Mouse (Mus musculus): ENCODE data around the gene Myl7. TPM values are rescaled to one million over a fixed set of nuclear protein-coding genes. Genes with fewer than 3 reads are reported as not detected.
"Not testable (repeated sequence)": the region's sequence is repeated elsewhere in the genome, so short reads cannot be mapped to it uniquely, and the experiment has no call there.

Gene Myl7
- polyA plus RNA-seq, 1 experiment from 2014 or later = 4,508 TPM

DNA sequence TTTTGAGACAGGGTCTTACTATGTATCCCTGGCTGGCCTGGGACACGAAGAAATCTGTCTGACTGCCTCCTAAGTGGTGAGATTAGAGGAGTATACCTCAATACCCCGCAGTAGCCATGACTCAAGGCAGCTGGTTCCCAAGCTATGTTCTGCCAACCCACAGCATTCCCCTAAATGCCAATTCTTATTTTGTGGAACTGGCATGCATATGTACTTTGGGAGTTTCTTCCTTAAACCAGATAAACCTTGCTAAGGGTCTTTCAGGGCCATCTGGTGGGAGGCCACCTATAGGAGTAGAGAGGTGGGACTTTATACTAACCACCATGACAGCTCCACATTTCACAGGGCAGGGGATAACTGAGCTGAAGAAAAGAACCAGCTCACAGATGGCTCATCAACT, 5.3 kb upstream of the Myl7 start:
- H3K4me3 ChIP-seq = no peak overlapping the region
- H3K9me3 ChIP-seq = no peaks in the 10 kb centered on the region
- ATAC-seq (ENCODE audit: extremely low read depth, insufficient number of reproducible peaks, low FRiP score, low TSS enrichment) = no peak
- H3K36me3 ChIP-seq = no peaks in the 10 kb centered on the region
- peaks cover 24% of the 10 kb centered on the region for H3K27me3 ChIP-seq (replicated peaks)
- H3K4me1 ChIP-seq = peaks cover 31% of the 10 kb centered on the region
- WGBS = 71% methylated on average over 2 of the region's 2 CpGs
- no peak overlapping the region for H3K4me2 ChIP-seq
- no peak overlapping the region for H3K27ac ChIP-seq (replicated peaks)
- H3K9ac ChIP-seq = no peak overlapping the region

DNA sequence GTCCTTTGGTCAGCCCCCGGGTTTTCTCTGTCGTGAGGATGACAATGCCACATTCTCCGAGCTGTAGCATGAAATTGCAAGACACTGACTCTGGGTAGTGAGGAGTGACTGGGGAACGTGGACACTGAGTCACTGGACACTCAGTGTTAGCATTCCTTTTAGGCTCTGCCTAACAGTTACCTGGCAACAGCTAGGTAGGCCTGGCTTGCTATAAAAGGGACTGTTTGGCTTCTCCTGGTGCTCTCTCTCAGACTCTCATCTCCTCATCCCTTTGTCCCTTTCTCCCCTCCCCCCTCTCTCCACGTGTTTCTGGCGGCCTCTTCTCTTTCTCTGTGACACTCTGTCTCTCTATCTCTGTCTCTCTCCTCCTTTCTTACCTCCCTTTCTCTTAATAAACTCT, 3.8 kb upstream of the Myl7 start:
- Histone ChIP-seq H3K4me3 (peak overlapping the region; percentile 51), H3K4me1 (peaks cover 46% of the 10 kb centered on the region), H3K4me2 (peak overlapping the region; percentile 73), H3K27me3 (replicated peaks) (peaks cover 24% of the 10 kb centered on the region), H3K36me3 (no peaks in the 10 kb centered on the region), H3K27ac (replicated peaks) (peak overlapping the region; percentile 65), H3K9ac (peak overlapping the region; percentile 76), H3K9me3 (no peaks in the 10 kb centered on the region)
- ATAC-seq (ENCODE audit: extremely low read depth, insufficient number of reproducible peaks, low FRiP score, low TSS enrichment) = no peak
- 26% methylated on average over 6 of the region's 6 CpGs for WGBS

DNA sequence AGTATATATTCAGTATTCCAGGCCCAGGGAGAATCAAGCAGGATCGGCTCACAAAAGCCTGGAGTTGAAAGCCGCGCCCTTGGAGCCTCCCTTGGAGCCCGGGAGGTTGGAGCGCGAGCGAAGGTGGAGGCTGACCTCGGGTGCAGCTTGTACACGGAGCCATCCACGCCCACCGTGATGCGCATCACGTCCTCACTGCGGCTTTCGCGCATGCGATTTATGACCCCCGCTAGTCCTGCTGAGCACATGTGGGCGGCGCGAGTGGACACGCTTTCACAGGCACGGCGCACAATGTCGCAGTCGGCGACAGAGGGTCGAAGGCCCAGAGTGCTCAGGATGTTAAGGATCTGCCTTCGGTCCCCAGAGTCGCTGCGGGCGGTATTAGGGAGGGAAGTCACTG, 3.4 kb upstream of the Myl7 start:
- 2% methylated on average over 32 of the region's 32 CpGs for WGBS
- no peak for ATAC-seq (ENCODE audit: extremely low read depth, insufficient number of reproducible peaks, low FRiP score, low TSS enrichment)

DNA sequence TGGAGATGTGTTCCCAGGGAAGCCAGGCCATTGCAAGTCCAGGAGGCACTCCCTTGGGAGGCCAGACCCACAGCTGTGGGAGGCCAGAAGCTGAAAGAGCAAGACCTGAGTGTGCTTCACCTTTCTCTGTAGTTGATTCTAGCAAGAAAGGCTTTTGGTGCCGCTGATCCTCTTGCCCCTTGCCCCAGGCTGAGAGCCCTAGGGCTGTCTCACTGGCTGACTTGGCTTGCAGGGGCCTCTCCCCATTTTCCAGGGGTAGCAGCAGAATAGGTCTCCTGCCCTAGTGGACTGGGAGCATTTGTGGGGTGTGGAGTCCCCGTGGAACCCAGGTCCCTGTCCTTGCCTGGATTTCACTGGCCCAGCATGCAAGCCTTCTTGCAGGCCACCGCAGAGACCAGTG, 2.7 kb upstream of the Myl7 start:
- H3K4me3 ChIP-seq = peak overlapping the region; percentile 51
- no peaks in the 10 kb centered on the region for H3K9me3 ChIP-seq
- H3K27me3 ChIP-seq (replicated peaks) = peaks cover 24% of the 10 kb centered on the region
- no peak for ATAC-seq (ENCODE audit: extremely low read depth, insufficient number of reproducible peaks, low FRiP score, low TSS enrichment)
- peak overlapping the region; percentile 76 for H3K9ac ChIP-seq
- H3K4me1 ChIP-seq = peaks cover 57% of the 10 kb centered on the region
- H3K4me2 ChIP-seq = peak overlapping the region; percentile 73
- WGBS = 18% methylated on average over 3 of the region's 3 CpGs
- peaks cover 3% of the 10 kb centered on the region; the same call in 1 of the 2 replicates for H3K36me3 ChIP-seq
- peak overlapping the region; percentile 65 for H3K27ac ChIP-seq (replicated peaks)

More for the DNA sequence above, 3.4 kb upstream of the Myl7 start:
- Histone ChIP-seq H3K4me3 (peak overlapping the region; percentile 51), H3K27ac (replicated peaks) (peak overlapping the region; percentile 65), H3K9ac (peak overlapping the region; percentile 76), H3K4me1 (peaks cover 50% of the 10 kb centered on the region), H3K27me3 (replicated peaks) (peaks cover 24% of the 10 kb centered on the region), H3K36me3 (no peaks in the 10 kb centered on the region), H3K4me2 (peak overlapping the region; percentile 73), H3K9me3 (no peaks in the 10 kb centered on the region)

DNA sequence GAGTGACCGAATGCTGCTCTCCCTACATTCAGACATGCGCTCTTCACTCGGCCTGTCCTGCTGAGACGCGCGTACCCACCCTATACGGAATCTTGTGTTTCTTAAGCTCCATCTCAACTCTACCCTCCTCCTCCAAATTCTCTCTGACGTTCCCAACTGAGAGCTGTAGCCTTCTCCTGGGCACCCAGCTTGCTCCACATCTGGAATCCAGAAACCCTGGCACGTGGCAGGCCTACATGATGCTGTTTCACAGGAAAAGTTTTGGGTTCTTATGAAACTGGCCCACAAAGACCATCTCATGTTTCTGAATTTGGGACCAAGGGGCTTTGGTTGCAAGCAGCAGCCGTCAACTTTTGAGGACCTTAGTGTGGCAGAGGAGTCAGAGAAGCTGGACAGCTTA, 704 bp upstream of the Myl7 start:
- H3K9ac ChIP-seq = 0 out of 2 replicates have a peak overlapping the region, but pooled peaks have one; percentile 90
- no peaks in the 10 kb centered on the region for H3K9me3 ChIP-seq
- peaks cover 76% of the 10 kb centered on the region for H3K4me1 ChIP-seq
- H3K4me2 ChIP-seq = no peak overlapping the region
- H3K27ac ChIP-seq (replicated peaks) = peak overlapping the region; percentile 97
- H3K36me3 ChIP-seq = peaks cover 6% of the 10 kb centered on the region; the same call in 1 of the 2 replicates
- 90% methylated on average over 10 of the region's 10 CpGs for WGBS
- ATAC-seq (ENCODE audit: extremely low read depth, insufficient number of reproducible peaks, low FRiP score, low TSS enrichment) = no peak
- no peak overlapping the region for H3K4me3 ChIP-seq
- H3K27me3 ChIP-seq (replicated peaks) = peaks cover 27% of the 10 kb centered on the region

DNA sequence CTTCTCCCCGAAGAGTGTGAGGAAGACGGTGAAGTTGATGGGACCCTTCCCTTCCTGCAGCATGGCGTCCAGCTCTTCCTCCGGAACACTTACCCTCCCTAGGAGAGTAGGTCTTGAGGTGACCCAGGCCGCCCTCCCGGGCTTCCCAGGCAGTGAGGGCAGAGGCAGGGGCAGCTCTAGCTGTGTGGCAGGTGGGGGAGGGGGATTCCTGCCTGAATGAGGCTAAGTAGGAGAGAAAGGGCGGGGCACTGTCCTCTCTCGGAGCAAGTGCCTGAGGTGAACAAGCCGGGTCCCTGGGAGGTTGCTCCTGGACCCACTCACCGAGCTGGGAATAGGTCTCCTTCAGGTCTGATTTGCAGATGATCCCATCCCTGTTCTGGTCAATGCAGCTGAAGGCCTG, 743 bp downstream of the Myl7 start:
- no peak for ATAC-seq (ENCODE audit: extremely low read depth, insufficient number of reproducible peaks, low FRiP score, low TSS enrichment)
- peak overlapping the region; percentile 90 for H3K9ac ChIP-seq
- peaks cover 91% of the 10 kb centered on the region for H3K4me1 ChIP-seq
- peaks cover 25% of the 10 kb centered on the region for H3K27me3 ChIP-seq (replicated peaks)
- peak overlapping the region; percentile 97 for H3K27ac ChIP-seq (replicated peaks)
- peak overlapping the region; percentile 71 for H3K4me2 ChIP-seq
- peaks cover 6% of the 10 kb centered on the region; the same call in 1 of the 2 replicates for H3K36me3 ChIP-seq
- H3K9me3 ChIP-seq = no peaks in the 10 kb centered on the region
- peak overlapping the region; percentile 57 for H3K4me3 ChIP-seq
- WGBS = 9% methylated on average over 10 of the region's 10 CpGs

DNA sequence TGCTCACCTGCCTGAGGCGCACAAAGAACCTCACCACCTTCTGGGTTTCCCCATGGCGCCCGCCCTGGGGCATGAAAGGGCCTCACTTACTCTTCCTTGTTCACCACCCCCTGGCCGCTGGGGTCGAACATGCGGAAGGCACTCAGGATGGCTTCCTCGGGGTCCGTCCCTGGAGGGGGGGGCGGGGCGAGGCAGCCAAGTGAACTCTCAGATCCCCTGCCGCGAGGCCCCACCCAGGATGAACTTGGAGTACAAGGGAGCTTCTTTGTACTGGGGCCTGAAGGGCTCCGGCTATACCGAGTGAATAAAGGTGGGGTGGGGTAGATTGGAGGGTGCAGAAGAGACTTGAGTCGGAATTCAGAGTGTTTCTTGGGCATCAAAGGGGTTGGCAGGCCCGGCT, 1.4 kb downstream of the Myl7 start:
- ATAC-seq (ENCODE audit: extremely low read depth, insufficient number of reproducible peaks, low FRiP score, low TSS enrichment) = 0 out of 2 replicates have a peak, but pooled peaks have one; percentile 15
- 8% methylated on average over 16 of the region's 16 CpGs for WGBS
- Histone ChIP-seq H3K27ac (replicated peaks) (peak overlapping the region; percentile 97), H3K9ac (peak overlapping the region; percentile 90), H3K27me3 (replicated peaks) (peaks cover 19% of the 10 kb centered on the region), H3K4me1 (peaks cover 92% of the 10 kb centered on the region), H3K4me3 (peak overlapping the region; percentile 57), H3K9me3 (no peaks in the 10 kb centered on the region), H3K36me3 (peaks cover 6% of the 10 kb centered on the region; the same call in 1 of the 2 replicates), H3K4me2 (peak overlapping the region; percentile 71)

DNA sequence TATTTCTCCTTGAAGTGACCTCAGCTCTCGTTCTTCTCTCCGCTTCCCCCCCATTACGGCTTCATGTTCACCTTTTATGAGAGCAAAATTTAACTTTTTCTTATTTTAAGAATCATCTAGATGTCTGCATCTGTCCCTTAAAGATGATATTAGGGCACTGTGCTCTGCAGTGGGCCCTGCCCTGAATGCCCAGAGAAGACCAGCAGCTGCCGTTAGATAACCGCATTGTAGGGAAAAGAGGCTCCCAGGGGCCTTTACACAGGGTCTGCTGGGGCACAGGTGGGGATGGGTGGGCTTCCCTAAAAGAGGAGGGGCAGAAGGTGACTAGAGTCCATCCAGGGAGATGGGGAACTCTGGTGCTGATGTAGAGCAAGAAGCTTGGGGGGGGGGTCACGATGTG, 4.8 kb downstream of the Myl7 start:
- Histone ChIP-seq H3K36me3 (peaks cover 6% of the 10 kb centered on the region; the same call in 1 of the 2 replicates), H3K4me2 (no peak overlapping the region), H3K9me3 (no peaks in the 10 kb centered on the region), H3K4me3 (no peak overlapping the region), H3K27me3 (replicated peaks) (0 out of 2 replicates have a peak, but pooled peaks cover 3% of the 10 kb centered on the region), H3K9ac (peak overlapping the region; percentile 57; the same call in 1 of the 2 replicates), H3K27ac (replicated peaks) (peak overlapping the region; percentile 97), H3K4me1 (peaks cover 97% of the 10 kb centered on the region)
- 39% methylated on average over 6 of the region's 6 CpGs for WGBS
- ATAC-seq (ENCODE audit: extremely low read depth, insufficient number of reproducible peaks, low FRiP score, low TSS enrichment) = no peak

DNA sequence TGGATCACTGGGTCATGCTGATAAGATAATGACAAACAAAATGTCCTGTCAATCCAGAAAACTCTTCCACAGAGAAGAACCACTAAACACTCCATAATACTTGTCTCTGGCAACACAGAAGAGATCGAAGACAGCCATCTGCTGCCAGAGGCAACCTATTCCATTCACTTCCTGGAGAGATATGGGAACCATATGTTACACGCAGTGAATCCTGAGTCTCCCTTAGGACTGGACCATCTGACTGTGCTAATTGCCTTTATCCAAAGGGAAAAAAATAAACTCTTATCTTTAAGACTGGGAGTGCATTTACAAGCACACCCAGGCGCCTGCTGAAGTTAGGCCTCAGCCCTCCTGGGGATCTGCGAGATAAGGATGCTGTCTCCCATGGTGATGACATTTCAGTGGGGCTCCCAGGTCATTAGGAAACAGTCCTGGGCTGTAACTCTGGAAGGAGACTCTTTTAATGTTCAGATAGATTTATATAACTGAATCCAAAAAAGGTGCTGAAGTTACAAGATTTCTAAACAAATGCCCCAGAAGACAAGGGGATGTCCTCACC, 5.7 kb downstream of the Myl7 start:
- Histone ChIP-seq H3K4me1 (peaks cover 97% of the 10 kb centered on the region), H3K4me2 (peak overlapping the region; percentile 22; the same call in 1 of the 2 replicates), H3K36me3 (peaks cover 6% of the 10 kb centered on the region; the same call in 1 of the 2 replicates), H3K4me3 (no peak overlapping the region), H3K9me3 (no peaks in the 10 kb centered on the region), H3K27ac (replicated peaks) (peak overlapping the region; percentile 97), H3K27me3 (replicated peaks) (0 out of 2 replicates have a peak, but pooled peaks cover 3% of the 10 kb centered on the region), H3K9ac (0 out of 2 replicates have a peak overlapping the region, but pooled peaks have one; percentile 57)
- no peak; the same call in 1 of the 2 replicates for ATAC-seq (ENCODE audit: extremely low read depth, insufficient number of reproducible peaks, low FRiP score, low TSS enrichment)
- WGBS = 7% methylated on average over 4 of the region's 4 CpGs

DNA sequence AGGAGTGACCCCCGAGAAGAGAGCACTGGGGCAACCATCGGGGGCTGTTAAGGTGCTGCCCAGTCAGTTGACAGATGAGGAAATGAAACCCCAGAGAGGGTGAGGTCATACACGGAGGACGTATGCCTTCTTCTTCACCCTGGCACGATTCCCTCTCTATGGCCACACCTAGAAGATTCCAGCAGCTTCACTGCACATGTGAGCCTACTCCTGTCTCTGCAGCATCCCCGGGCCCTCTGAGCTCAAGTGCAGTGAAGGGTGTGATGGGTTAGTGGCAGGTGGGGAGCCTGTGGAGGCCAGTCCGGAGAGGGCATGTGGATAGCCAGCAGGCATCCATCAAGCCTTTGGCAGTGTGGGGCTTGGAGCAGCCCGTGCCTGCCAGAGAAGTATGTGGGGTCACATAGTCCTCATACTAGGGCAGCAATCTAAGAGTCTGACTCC, 6.4 kb downstream of the Myl7 start:
- H3K9ac ChIP-seq = 0 out of 2 replicates have a peak overlapping the region, but pooled peaks have one; percentile 25
- H3K4me2 ChIP-seq = peak overlapping the region; percentile 22
- H3K36me3 ChIP-seq = peaks cover 6% of the 10 kb centered on the region; the same call in 1 of the 2 replicates
- WGBS = 10% methylated on average over 8 of the region's 8 CpGs
- 0 out of 2 replicates have a peak, but pooled peaks cover 3% of the 10 kb centered on the region for H3K27me3 ChIP-seq (replicated peaks)
- ATAC-seq (ENCODE audit: extremely low read depth, insufficient number of reproducible peaks, low FRiP score, low TSS enrichment) = peak; percentile 32; the same call in 1 of the 2 replicates
- H3K9me3 ChIP-seq = no peaks in the 10 kb centered on the region
- no peak overlapping the region for H3K4me3 ChIP-seq
- H3K27ac ChIP-seq (replicated peaks) = peak overlapping the region; percentile 97
- H3K4me1 ChIP-seq = peaks cover 97% of the 10 kb centered on the region

DNA sequence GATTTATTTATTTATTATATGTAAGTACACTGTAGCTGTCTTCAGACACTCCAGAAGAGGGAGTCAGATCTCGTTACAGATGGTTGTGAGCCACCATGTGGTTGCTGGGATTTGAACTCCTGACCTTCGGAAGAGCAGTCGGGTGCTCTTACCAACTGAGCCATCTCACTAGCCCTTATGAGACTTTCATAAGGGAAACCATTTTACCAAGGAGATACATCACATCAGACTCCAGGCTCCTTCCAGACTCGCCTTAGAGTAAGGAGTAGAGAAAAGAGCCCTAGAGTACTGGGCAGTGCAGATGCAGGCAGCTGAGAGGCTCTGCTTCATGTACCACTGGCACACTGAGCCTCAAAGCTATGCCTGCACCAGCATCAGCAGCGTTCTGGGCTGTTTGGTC, 10.0 kb downstream of the Myl7 start:
- H3K4me1 ChIP-seq = peaks cover 73% of the 10 kb centered on the region
- peak overlapping the region; percentile 37; the same call in 1 of the 2 replicates for H3K9ac ChIP-seq
- H3K4me2 ChIP-seq; H3K36me3 ChIP-seq; H3K27me3 ChIP-seq (replicated peaks); ATAC-seq (ENCODE audit: extremely low read depth, insufficient number of reproducible peaks, low FRiP score, low TSS enrichment); H3K4me3 ChIP-seq; H3K9me3 ChIP-seq: not testable (repeated sequence)
- 49% methylated on average over 5 of the region's 5 CpGs for WGBS
- peak overlapping the region; percentile 88 for H3K27ac ChIP-seq (replicated peaks)
